Mouse (Mus musculus) embryonic fibroblast, embryonic 13.5 days (primary cell): ENCODE data around the gene Lmln.

Source experiments
- CTCF ChIP-seq: IDR thresholded peaks from 2 replicates; pipeline ENCODE4 v1.5.1; 2011; ENCODE audit warnings: mild to moderate bottlenecking, control low read depth, low read length, moderate library complexity, borderline replicate concordance; ENCODE audit not compliant: insufficient read depth
- POLR2A ChIP-seq: IDR thresholded peaks from 2 replicates; pipeline ENCODE4 v1.6.1; 2011; ENCODE audit warnings: low read depth, mild to moderate bottlenecking, control low read depth, low read length, moderate library complexity

- TF ChIP-seq CTCF = no peak
- no peak for TF ChIP-seq POLR2A
Observed at GRCm38 (mm10) chr16:33173151-33173550, 110.8 kb downstream of the Lmln start.
